Mouse (Mus musculus): ENCODE results near the gene Myo10.

The Myo10 gene

GRCm38 (mm10) chr15:25622200-25622866 lies at the start of gene Myo10:
Myo10 (plus strand) TSS chr15:25622525.
- in situ Hi-C loops (cut with MboI), result loop anchor here (25.0 kb wide), 1 partner anchor 340 kb away; no protein-coding TSS in a partner anchor

- in situ Hi-C loops (cut with MboI), result no loop called here
These were observed 49.2 kb upstream of the Myo10 start for GRCm38 (mm10) chr15:25573113-25573512.

GRCm38 (mm10) chr15:25573876-25574601 lies 48.3 kb upstream of the Myo10 start:
- in situ Hi-C loops (cut with MboI), result no loop called here

- in situ Hi-C loops (cut with MboI), result no loop called here
These were observed 44.8 kb upstream of the Myo10 start for GRCm38 (mm10) chr15:25577327-25578051.

- in situ Hi-C loops (cut with MboI), result no loop called here
These were observed 44.0 kb upstream of the Myo10 start for GRCm38 (mm10) chr15:25578369-25578768.

GRCm38 (mm10) chr15:25580731-25581130 lies 41.6 kb upstream of the Myo10 start:
- in situ Hi-C loops (cut with MboI), result no loop called here

DNA sequence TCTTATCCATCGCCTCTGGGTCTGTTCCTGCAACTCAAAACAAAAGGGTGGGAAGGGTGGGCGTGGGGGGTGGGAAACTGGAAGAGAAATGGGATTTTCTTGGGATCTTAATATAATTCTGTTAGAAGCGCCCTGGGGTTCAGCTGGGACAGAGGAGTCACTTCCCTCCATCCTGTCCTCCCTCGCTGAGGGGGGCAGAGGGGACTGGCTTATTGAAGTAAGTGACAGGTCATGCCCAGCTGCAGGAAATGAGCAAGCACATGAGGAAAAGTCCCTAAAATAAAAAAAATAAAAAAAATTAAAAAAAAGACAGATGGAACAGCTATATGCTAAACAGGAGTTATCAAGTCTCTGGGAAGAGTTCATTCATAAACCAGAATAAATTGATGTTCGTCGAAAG lies 40.3 kb upstream of the Myo10 start:
- in situ Hi-C loops (cut with MboI), result no loop called here

DNA sequence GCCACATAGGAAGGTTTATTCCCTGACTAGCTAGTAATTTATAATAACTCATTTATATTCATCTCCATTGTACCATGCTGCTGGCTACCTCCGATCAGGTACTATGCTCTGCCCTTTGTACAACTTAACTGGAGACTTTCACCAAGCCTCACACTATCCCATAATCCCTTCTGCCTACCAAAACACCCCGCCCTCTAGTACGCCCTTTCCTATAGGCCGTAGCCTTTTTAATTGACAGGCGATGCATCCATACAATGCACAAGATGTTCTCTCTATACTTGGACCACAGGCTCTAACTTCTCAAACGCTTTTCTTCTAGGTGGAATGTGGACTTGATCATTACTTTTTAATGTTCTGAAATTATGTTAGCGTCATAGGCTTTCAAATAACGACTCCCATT lies 39.0 kb upstream of the Myo10 start:
- in situ Hi-C loops (cut with MboI), result no loop called here

GRCm38 (mm10) chr15:25586828-25587227 lies 35.5 kb upstream of the Myo10 start:
- in situ Hi-C loops (cut with MboI), result no loop called here

- in situ Hi-C loops (cut with MboI), result no loop called here
These were observed 34.4 kb upstream of the Myo10 start for GRCm38 (mm10) chr15:25587943-25588342.

DNA sequence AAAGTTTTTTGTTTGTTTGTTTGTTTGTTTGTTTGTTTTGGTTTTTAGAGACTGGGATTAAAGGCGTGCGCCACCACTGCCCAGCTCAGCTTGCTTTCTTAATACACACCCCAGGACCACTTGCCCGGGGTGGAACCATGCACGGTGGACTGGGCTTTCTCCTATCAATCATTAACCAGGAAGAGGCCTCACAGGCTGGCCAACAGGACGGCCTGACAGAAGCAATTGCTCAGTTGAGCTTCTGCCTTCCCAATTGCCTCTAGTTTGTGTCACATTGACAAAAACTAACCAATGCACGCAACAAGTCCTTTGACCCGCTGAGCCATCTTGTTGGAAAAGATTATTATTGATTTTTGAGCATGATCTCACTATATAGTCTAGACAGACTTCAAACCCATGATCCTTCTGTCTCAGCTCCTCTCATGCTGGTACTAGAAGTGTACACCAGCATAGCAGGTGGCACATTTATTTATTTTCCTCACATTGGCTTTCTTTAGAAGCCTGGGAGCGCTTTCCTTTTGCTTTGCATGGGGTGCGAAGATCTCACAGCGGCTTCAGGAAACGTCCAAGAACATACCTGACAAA lies 32.9 kb upstream of the Myo10 start:
- in situ Hi-C loops (cut with MboI), result no loop called here

DNA sequence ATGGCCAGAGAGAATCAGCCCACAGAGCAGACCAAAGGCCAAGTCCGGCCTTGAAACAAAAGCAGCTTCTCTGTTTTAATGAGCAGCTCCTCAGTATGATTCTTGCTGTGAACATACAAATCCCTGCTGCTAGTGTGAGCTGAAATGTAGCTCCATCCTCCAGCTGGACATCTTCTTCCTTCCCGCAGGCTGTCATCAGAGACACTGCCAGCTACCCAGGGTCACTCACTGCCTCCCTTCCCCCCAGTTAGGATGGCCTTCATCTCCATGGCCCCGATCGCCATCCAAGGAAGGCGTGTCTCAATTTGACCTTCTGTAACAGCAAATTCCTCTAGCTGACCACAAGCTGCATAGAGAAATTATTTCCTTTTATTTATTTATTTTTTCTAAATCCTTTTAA lies 32.4 kb upstream of the Myo10 start:
- in situ Hi-C loops (cut with MboI), result no loop called here

- in situ Hi-C loops (cut with MboI), result no loop called here
These were observed 31.4 kb upstream of the Myo10 start for GRCm38 (mm10) chr15:25590891-25591290.

GRCm38 (mm10) chr15:25591964-25592363 lies 30.4 kb upstream of the Myo10 start:
- in situ Hi-C loops (cut with MboI), result no loop called here

- in situ Hi-C loops (cut with MboI), result no loop called here
These were observed 28.7 kb upstream of the Myo10 start for GRCm38 (mm10) chr15:25593469-25594150.

DNA sequence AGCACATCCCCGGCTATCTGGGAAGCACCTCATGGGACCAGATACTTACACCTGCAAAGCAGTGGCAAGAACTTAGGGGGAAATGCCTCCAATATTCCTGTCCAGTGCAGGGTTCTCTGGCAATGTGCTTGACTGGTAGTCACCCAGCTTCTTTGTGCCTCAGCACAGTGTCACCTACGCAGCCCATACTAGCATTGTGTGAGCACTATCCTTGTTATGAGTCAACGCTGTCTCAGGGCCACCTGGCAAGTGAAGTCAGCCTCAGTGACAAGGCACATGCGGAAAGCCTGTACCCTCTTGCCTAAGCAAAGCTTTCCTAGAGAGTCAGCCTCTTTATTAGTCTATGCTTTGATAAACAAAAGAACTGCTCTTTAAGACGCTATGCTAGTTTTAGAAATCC lies 24.0 kb upstream of the Myo10 start:
- in situ Hi-C loops (cut with MboI), result no loop called here

GRCm38 (mm10) chr15:25602306-25602705 lies 20.0 kb upstream of the Myo10 start:
- in situ Hi-C loops (cut with MboI), result loop anchor here (25.0 kb wide), 1 partner anchor 360 kb away; no protein-coding TSS in a partner anchor

DNA sequence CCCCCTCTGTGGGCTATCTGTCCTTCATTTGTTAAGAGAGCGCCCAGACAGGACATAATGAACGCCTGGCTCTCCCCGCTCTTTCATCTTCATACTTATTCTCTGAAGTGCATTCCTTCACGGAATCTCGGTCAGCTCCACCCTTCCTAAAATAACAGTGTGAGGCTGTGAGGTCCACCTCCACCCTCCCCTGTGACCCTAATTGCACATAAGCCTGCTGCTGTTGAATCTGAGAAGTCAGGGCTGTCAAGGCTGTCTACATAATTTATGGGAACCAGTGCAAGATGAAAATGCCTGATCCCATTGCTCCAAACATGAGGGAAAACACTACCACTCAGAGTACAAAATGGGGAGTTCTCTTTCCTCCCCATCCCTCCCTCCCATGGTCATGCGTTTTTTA lies 19.0 kb upstream of the Myo10 start:
- in situ Hi-C loops (cut with MboI), result loop anchor here (25.0 kb wide), 1 partner anchor 359 kb away; no protein-coding TSS in a partner anchor

DNA sequence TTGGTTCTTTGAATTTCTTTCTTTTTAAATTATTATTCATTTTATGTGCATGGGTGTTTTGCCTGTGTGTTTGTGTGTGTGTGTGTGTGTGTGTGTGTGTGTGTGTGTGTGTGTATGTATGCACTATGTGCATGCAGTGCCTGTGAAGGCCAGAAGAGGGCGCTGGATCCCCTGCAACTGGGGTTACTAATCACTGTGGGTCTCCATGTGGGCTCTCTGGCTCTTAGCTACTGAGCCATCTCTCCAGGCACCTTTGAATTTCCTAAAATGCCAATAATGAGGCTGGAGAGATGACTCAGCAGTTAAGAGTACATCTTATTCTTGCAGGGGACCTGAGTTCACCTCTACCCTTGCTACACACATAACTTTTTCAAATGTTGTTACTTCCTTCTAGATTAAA lies 18.1 kb upstream of the Myo10 start:
- in situ Hi-C loops (cut with MboI), result loop anchor here (25.0 kb wide), 1 partner anchor 358 kb away; no protein-coding TSS in a partner anchor

- in situ Hi-C loops (cut with MboI), result loop anchor here (25.0 kb wide), 1 partner anchor 357 kb away; no protein-coding TSS in a partner anchor
These were observed 16.9 kb upstream of the Myo10 start for GRCm38 (mm10) chr15:25605376-25605775.

DNA sequence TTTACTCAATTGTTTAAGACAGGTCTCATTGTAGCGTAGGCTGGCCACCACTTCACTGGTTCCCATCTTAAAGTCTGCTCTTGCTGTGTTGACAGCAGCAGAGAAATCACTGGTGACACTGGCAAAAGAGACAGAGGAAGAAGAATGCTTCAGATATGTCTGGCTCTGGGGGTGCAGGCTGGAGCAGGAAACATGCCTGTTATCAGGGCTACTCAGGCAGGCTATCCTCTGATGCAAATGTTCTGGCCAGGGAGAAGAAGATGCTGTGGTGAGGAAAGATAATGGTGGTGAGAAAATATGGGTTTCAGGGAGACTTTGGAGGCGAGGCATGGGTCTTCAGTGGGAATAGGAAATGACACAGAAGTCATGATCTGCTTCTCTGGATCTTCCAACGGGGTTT lies 13.6 kb upstream of the Myo10 start:
- in situ Hi-C loops (cut with MboI), result loop anchor here (25.0 kb wide), 1 partner anchor 354 kb away; no protein-coding TSS in a partner anchor

Data from mature B cell (primary cell).